Mouse (Mus musculus) mesoderm, embryonic 11.5 days (tissue): Measurements from ENCODE around the gene Gadd45g.

ENCODE experiments used
- DNase-seq: peaks from one replicate; pipeline ENCODE4 v3.0.0-alpha.2; 2012; ENCODE audit warnings: low read depth, low spot score

Gene Gadd45g

GRCm38 (mm10) chr13:51846301-51846867, at the start of gene Gadd45g:
Gene Gadd45g (plus strand): TSS chr13:51846678.
- DNase-seq: peak; percentile 96

- DNase-seq: no peak
These were observed 48.4 kb upstream of the Gadd45g start for GRCm38 (mm10) chr13:51797899-51798746.

GRCm38 (mm10) chr13:51799735-51800522, 46.5 kb upstream of the Gadd45g start:
- DNase-seq: no peak

- DNase-seq: no peak
These were observed 45.6 kb upstream of the Gadd45g start for GRCm38 (mm10) chr13:51800921-51801320.

GRCm38 (mm10) chr13:51805634-51806033, 40.8 kb upstream of the Gadd45g start:
- DNase-seq: no peak

GRCm38 (mm10) chr13:51806220-51806619, 40.3 kb upstream of the Gadd45g start:
- no peak for DNase-seq

- no peak for DNase-seq
These were observed 38.3 kb upstream of the Gadd45g start for GRCm38 (mm10) chr13:51808141-51808540.

- peak; percentile 71 for DNase-seq
These were observed 32.6 kb upstream of the Gadd45g start for GRCm38 (mm10) chr13:51813621-51814615.

GRCm38 (mm10) chr13:51814646-51815045, 31.8 kb upstream of the Gadd45g start:
- DNase-seq: no peak

- DNase-seq: no peak
These were observed 30.5 kb upstream of the Gadd45g start for GRCm38 (mm10) chr13:51815865-51816504.

GRCm38 (mm10) chr13:51816559-51817041, 29.9 kb upstream of the Gadd45g start:
- DNase-seq: no peak

GRCm38 (mm10) chr13:51818170-51818943, 28.1 kb upstream of the Gadd45g start:
- DNase-seq: no peak

GRCm38 (mm10) chr13:51818944-51819326, 27.5 kb upstream of the Gadd45g start:
- no peak for DNase-seq

GRCm38 (mm10) chr13:51819351-51819750, 27.1 kb upstream of the Gadd45g start:
- no peak for DNase-seq

GRCm38 (mm10) chr13:51821988-51822387, 24.5 kb upstream of the Gadd45g start:
- DNase-seq: no peak

- DNase-seq: no peak
These were observed 22.5 kb upstream of the Gadd45g start for GRCm38 (mm10) chr13:51823822-51824495.

- DNase-seq: peak; percentile 60
These were observed 15.6 kb upstream of the Gadd45g start for GRCm38 (mm10) chr13:51830744-51831450.

- no peak for DNase-seq
These were observed 14.0 kb upstream of the Gadd45g start for GRCm38 (mm10) chr13:51832491-51832890.
